Mouse (Mus musculus) midbrain, embryonic 11.5 days (tissue): ENCODE results near the gene Vpreb1. TPM values are rescaled to one million over a fixed set of nuclear protein-coding genes. Genes with fewer than 3 reads are reported as not detected.
"Not testable (repeated sequence)": the region's sequence is repeated elsewhere in the genome, so short reads cannot be mapped to it uniquely, and the experiment has no call there.

Source experiments
- ATAC-seq: fragments of 200-750 bp; cut with Nextera tagmentation; 2 replicates; pipeline ENCODE4 v1.8.0; 2017; ENCODE audit warnings: moderate TSS enrichment, moderate library complexity; ENCODE audit not compliant: low FRiP score
- DNase-seq: peaks from one replicate; pipeline ENCODE4 v3.0.0; 2015; ENCODE audit warnings: low spot score; ENCODE audit errors: missing footprints
- H3K27ac ChIP-seq: fragments of 300-500 bp; sonication (generic); 2 replicates; pipeline ENCODE4 v1.5.1; 2014; ENCODE audit warnings: low read depth, low read length
- H3K27me3 ChIP-seq: fragments of 300-500 bp; sonication (generic); 2 replicates; pipeline ENCODE4 v1.6.1; 2014; ENCODE audit warnings: mild to moderate bottlenecking, low read length, moderate library complexity, mixed read lengths; ENCODE audit not compliant: control insufficient read depth, insufficient read depth
- H3K36me3 ChIP-seq: fragments of 300-500 bp; sonication (generic); 2 replicates; pipeline ENCODE4 v1.6.1; 2014; ENCODE audit warnings: mild to moderate bottlenecking, low read length, moderate library complexity, mixed read lengths; ENCODE audit not compliant: control insufficient read depth, insufficient read depth
- H3K4me1 ChIP-seq: fragments of 300-500 bp; sonication (generic); 2 replicates; pipeline ENCODE4 v1.6.1; 2014; ENCODE audit warnings: low read length; ENCODE audit not compliant: control insufficient read depth, insufficient read depth
- H3K4me2 ChIP-seq: fragments of 300-500 bp; sonication (generic); 2 replicates; pipeline ENCODE4 v1.6.1; 2014; ENCODE audit warnings: mild to moderate bottlenecking, moderate library complexity
- H3K4me3 ChIP-seq: fragments of 300-500 bp; sonication (generic); 2 replicates; pipeline ENCODE4 v1.5.1; 2014; ENCODE audit warnings: low read depth, low read length
- H3K9ac ChIP-seq: fragments of 300-500 bp; sonication (generic); 2 replicates; pipeline ENCODE4 v1.6.1; 2014; ENCODE audit warnings: low read length
- H3K9me3 ChIP-seq: fragments of 300-500 bp; sonication (generic); 2 replicates; pipeline ENCODE4 v1.6.1; 2016; ENCODE audit warnings: low read length; ENCODE audit not compliant: control insufficient read depth
- WGBS: fragments of 180-500 bp; shearing (Covaris S2); extraction: QIAGEN DNeasy Blood & Tissue Kit; methylation state at CpG from one replicate; pipeline ENCODE4 v1.1.7; 2014; 5-methylcytosine and 5-hydroxymethylcytosine counted together
- polyA plus RNA-seq: library from polyadenylated mRNA; unstranded; fragments of >200 nt; fragmentation: Nextera tagmentation; extraction: Ambion mirVana; gene quantifications from 2 replicates; pipeline ENCODE4 v1.2.1, GENCODE M21; 2014

The Vpreb1 gene
- polyA plus RNA-seq, 1 experiment from 2014 or later: 0.96 TPM

DNA sequence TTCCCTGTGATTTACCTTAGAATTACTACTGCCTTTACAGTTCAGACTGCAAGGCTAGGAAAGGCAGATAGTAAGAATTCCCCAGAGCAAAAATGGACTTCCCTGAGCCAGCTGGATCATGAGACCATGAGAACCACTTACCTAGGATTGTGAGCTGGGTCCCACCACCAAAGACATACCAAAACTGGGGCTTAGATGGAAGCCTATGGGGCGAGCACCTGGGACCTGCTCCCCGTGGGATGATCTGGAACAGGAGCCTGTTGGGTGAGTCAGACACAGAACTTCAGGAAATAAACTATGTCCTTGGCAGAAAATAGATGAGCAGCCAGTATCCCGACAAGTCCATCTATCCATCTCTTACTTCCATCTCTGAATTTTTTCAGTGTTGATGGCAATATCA, 8.4 kb downstream of the Vpreb1 start:
- Histone ChIP-seq H3K27ac (no peak overlapping the region), H3K4me2 (no peak overlapping the region), H3K9ac (no peak overlapping the region), H3K36me3 (no peaks in the 10 kb centered on the region), H3K9me3 (no peaks in the 10 kb centered on the region), H3K4me3 (no peak overlapping the region), H3K4me1 (no peaks in the 10 kb centered on the region), H3K27me3 (no peaks in the 10 kb centered on the region)
- no peak for ATAC-seq
- WGBS: 77% methylated on average over 3 of the region's 3 CpGs
- DNase-seq: no peak

GRCm38 (mm10) chr16:16856731-16857476, 13.7 kb downstream of the Vpreb1 start:
- no peak overlapping the region for H3K27ac ChIP-seq
- H3K27me3 ChIP-seq: no peaks in the 10 kb centered on the region
- H3K4me1 ChIP-seq: no peaks in the 10 kb centered on the region
- no peaks in the 10 kb centered on the region for H3K36me3 ChIP-seq
- no peak overlapping the region for H3K9ac ChIP-seq
- H3K4me3 ChIP-seq: no peak overlapping the region
- H3K4me2 ChIP-seq: no peak overlapping the region
- 74% methylated on average over 13 of the region's 13 CpGs for WGBS
- ATAC-seq (no peak), DNase-seq (no peak)
- H3K9me3 ChIP-seq: no peaks in the 10 kb centered on the region

GRCm38 (mm10) chr16:16856054-16856453, 14.6 kb downstream of the Vpreb1 start:
- not testable (repeated sequence) for H3K27ac ChIP-seq, H3K36me3 ChIP-seq, H3K4me2 ChIP-seq, H3K4me1 ChIP-seq, H3K4me3 ChIP-seq, H3K9me3 ChIP-seq, ATAC-seq, H3K9ac ChIP-seq, DNase-seq, H3K27me3 ChIP-seq
- 87% methylated on average over 9 of the region's 9 CpGs for WGBS

- Histone ChIP-seq H3K9me3 (no peaks in the 10 kb centered on the region), H3K27me3 (no peaks in the 10 kb centered on the region), H3K4me2 (no peak overlapping the region), H3K9ac (no peak overlapping the region), H3K4me1 (no peaks in the 10 kb centered on the region), H3K4me3 (no peak overlapping the region), H3K27ac (no peak overlapping the region), H3K36me3 (no peaks in the 10 kb centered on the region)
- WGBS: 97% methylated on average over 1 of the region's 1 CpGs
- DNase-seq (no peak), ATAC-seq (no peak)
Observed at GRCm38 (mm10) chr16:16855541-16855940, 15.1 kb downstream of the Vpreb1 start.

DNA sequence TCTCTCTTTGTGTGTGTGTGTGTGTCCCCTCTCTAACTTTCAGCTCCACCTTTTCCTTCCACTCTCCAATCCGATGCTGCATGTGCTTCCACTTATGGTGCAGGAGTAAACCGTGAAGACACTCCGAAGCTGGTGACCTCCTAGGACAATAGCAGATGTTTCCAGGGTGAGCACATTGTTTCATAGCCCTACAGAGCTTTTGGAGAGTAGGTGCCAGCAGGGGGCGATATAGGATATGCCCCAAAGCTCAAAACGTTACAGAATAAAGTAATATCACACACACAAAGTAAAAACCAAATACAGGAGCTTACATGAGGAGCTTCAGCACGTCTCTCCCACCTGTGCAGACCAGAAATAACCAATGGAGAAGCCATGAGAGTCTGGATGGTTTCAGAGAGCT, 15.8 kb downstream of the Vpreb1 start:
- H3K4me3 ChIP-seq: no peak overlapping the region
- no peak overlapping the region for H3K9ac ChIP-seq
- no peaks in the 10 kb centered on the region for H3K9me3 ChIP-seq
- H3K27ac ChIP-seq: no peak overlapping the region
- 40% methylated on average over 6 of the region's 6 CpGs for WGBS
- no peak for ATAC-seq
- H3K36me3 ChIP-seq: no peaks in the 10 kb centered on the region
- H3K27me3 ChIP-seq: no peaks in the 10 kb centered on the region
- H3K4me2 ChIP-seq: no peak overlapping the region
- no peaks in the 10 kb centered on the region for H3K4me1 ChIP-seq
- DNase-seq: no peak

DNA sequence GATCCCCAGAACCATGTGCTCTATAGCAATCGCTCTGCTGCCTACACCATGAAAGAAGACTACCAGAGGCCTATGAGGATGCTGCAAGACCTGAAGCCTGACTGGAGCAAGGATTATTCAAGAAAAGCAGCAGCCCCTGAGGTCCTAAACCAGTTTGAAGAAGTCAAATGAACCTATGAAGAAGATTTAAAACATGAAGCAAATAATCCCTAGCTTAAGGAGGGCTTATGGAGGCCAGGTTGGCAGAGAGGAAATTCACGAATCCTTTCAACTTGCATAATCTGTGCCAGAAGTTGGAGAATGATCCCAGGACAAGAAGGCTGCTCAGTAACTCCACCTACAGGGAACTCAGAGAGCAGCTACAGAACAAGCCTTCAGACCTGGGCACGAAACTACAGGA, 18.2 kb downstream of the Vpreb1 start:
- H3K4me1 ChIP-seq: no peaks in the 10 kb centered on the region
- DNase-seq (no peak), ATAC-seq (no peak)
- 80% methylated on average over 3 of the region's 3 CpGs for WGBS
- H3K9me3 ChIP-seq: no peaks in the 10 kb centered on the region
- no peak overlapping the region for H3K27ac ChIP-seq
- no peaks in the 10 kb centered on the region for H3K36me3 ChIP-seq
- no peak overlapping the region for H3K9ac ChIP-seq
- H3K4me2 ChIP-seq: no peak overlapping the region
- H3K4me3 ChIP-seq: no peak overlapping the region
- no peaks in the 10 kb centered on the region for H3K27me3 ChIP-seq

DNA sequence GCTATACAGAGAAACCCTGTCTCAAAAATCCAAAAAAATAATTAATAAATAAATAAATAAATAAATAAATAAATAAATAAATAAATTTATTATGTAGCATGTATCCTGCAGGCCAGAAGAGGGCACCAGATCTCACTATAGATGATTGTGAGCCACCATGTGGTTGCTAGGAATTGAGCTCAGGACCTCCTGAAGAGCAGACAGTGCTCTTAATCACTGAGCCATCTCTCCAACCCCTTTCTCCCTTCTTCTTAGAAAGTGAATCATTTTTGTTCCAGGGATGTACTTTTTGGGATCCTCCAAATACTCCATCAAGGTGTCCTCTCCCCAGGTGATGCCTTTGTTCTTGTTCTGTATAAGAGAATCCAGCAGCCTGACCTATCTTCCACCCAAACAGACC, 21.4 kb downstream of the Vpreb1 start:
- H3K4me1 ChIP-seq: no peaks in the 10 kb centered on the region
- no peak for ATAC-seq

GRCm38 (mm10) chr16:16829671-16830070, 41.0 kb downstream of the Vpreb1 start:
- Histone ChIP-seq H3K27ac (no peak overlapping the region), H3K9ac (no peak overlapping the region), H3K4me3 (no peak overlapping the region), H3K27me3 (no peaks in the 10 kb centered on the region), H3K9me3 (no peaks in the 10 kb centered on the region), H3K36me3 (no peaks in the 10 kb centered on the region), H3K4me1 (no peaks in the 10 kb centered on the region), H3K4me2 (no peak overlapping the region)
- DNase-seq (no peak), ATAC-seq (peak; percentile 40; the same call in 1 of the 2 replicates)
- WGBS: 83% methylated on average over 3 of the region's 3 CpGs

More for the DNA sequence above, 21.4 kb downstream of the Vpreb1 start:
- no peaks in the 10 kb centered on the region for H3K27me3 ChIP-seq
- no peaks in the 10 kb centered on the region for H3K36me3 ChIP-seq
- H3K9ac ChIP-seq: no peak overlapping the region
- no peak overlapping the region for H3K27ac ChIP-seq
- no peaks in the 10 kb centered on the region for H3K9me3 ChIP-seq
- H3K4me2 ChIP-seq: no peak overlapping the region
- DNase-seq: no peak
- H3K4me3 ChIP-seq: no peak overlapping the region

DNA sequence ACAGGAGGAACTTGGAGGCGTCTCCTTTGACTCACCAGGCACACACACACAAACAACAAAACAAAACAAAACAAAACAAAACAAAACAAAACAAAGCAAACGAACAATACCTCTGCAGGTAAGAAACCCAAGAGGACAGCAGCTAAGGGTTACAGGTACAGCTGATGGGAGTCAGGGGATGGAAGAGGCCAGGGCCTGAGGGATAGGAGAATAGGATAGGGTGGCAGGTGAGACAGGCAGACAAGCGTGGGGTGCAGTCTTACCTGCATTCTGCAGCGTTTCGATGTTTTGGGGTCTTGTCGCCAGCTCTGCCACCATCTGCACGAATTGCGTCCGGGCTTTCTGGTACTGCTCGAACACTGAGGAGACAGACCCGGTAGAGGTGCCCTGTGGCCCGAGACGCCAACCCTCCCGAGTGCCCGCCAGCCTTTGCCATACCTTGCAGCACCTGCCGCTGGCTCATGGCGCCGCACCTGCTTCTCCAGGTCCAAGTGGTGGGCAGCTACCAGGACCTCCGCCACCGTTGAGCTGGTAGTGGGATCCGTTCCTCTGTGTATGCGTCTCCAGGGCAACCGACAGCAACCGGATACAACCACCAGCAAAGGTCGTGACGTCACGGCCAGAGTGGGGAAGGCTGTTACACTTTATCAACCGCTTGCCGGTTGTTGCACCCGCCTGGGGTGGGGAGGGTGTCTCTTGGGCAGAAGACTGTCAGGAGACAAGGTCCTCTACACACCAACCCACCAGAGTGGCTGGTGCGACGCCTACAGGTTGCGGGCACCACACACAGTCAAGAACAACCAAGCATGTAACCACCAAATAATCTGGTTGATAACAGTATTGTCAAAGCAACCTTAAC, 41.7 kb downstream of the Vpreb1 start, which contains the start of gene Spag6l:
Gene Spag6l (minus strand): TSS at position 700 of the 859 bp plus-strand sequence.
- peak within 1 kb of the TSS; percentile 44 for H3K4me3 ChIP-seq
- H3K9me3 ChIP-seq: no peaks in the 10 kb centered on the region
- no peaks in the 10 kb centered on the region for H3K36me3 ChIP-seq
- peak within 1 kb of the TSS; percentile 50 for H3K9ac ChIP-seq
- no peaks in the 10 kb centered on the region for H3K4me1 ChIP-seq
- ATAC-seq: peak; percentile 97
- WGBS: 6% methylated on average over 33 of the region's 33 CpGs
- H3K27me3 ChIP-seq: no peaks in the 10 kb centered on the region
- H3K27ac ChIP-seq: no peak within 1 kb of the TSS
- DNase-seq: peak; percentile 95
- peak within 1 kb of the TSS; percentile 81 for H3K4me2 ChIP-seq
